Mouse (Mus musculus) CH12.LX (cell line): ENCODE measurements around the gene Arvcf. TPM values are rescaled to one million over a fixed set of nuclear protein-coding genes. Genes with fewer than 3 reads are reported as not detected.

ENCODE experiments used
- DNase-seq: peaks from one replicate; pipeline ENCODE4 v3.0.0-alpha.2; 2013; ENCODE audit errors: extremely low read depth
- H3K27ac ChIP-seq: 2 replicates; pipeline ENCODE4 v1.5.1; 2012; ENCODE audit warnings: low read depth, mild to moderate bottlenecking, control low read depth, moderate library complexity; ENCODE audit not compliant: insufficient read depth
- H3K27me3 ChIP-seq: replicated peaks from 2 replicates; pipeline ENCODE3; 2012; ENCODE audit warnings: inconsistent platforms
- H3K36me3 ChIP-seq, 2 experiments: replicated peaks in 1 of 2; 2 replicates each; pipeline versions ENCODE3 to v1.6.1; 2012; ENCODE audit warnings: inconsistent platforms in 1 of 2, low read length in 1 of 2, mild to moderate bottlenecking in 1 of 2, mixed read lengths in 1 of 2, moderate library complexity in 1 of 2; ENCODE audit not compliant: control insufficient read depth in 1 of 2, insufficient read depth in 1 of 2
- H3K4me1 ChIP-seq, 2 experiments: 2 replicates each; pipeline ENCODE4 v1.6.1; 2012; ENCODE audit warnings: inconsistent platforms in 1 of 2, moderate library complexity in 1 of 2; ENCODE audit not compliant: insufficient read depth in 2 of 2, control insufficient read depth in 1 of 2
- H3K4me2 ChIP-seq: 2 replicates; pipeline ENCODE4 v1.6.1; 2012; ENCODE audit warnings: low read depth, mild to moderate bottlenecking, control low read depth; ENCODE audit not compliant: poor library complexity, insufficient read depth, severe bottlenecking
- H3K4me3 ChIP-seq, 3 experiments: fragments of 150-350 bp in 1 of 3; sonication (generic) in 1 of 3; replicated peaks in 1 of 3; 2 replicates each; pipeline versions ENCODE3 to v1.5.1; 2011 to 2012; ENCODE audit warnings: low read depth in 2 of 3, low read length in 2 of 3, mild to moderate bottlenecking in 2 of 3, moderate library complexity in 2 of 3, control low read depth in 1 of 3, improper control_type of control experiment in 1 of 3, inconsistent platforms in 1 of 3, mixed read lengths in 1 of 3; ENCODE audit not compliant: poor library complexity in 1 of 3
- H3K79me2 ChIP-seq: replicated peaks from 2 replicates; pipeline ENCODE4 v1.6.1; 2012; ENCODE audit warnings: mild to moderate bottlenecking, moderate library complexity; ENCODE audit not compliant: control insufficient read depth, poor library complexity, insufficient read depth, severe bottlenecking; ENCODE audit errors: extremely low read depth
- H3K9ac ChIP-seq: 2 replicates; pipeline ENCODE4 v1.6.1; 2012; ENCODE audit warnings: low read depth, mild to moderate bottlenecking, control low read depth, moderate library complexity; ENCODE audit not compliant: insufficient read depth
- H3K9me3 ChIP-seq: replicated peaks from 2 replicates; pipeline ENCODE3; 2012; ENCODE audit warnings: low read length, inconsistent platforms, mixed read lengths
- BHLHE40 ChIP-seq: IDR thresholded peaks from 2 replicates; pipeline ENCODE4 v1.6.1; 2011; ENCODE audit warnings: mild to moderate bottlenecking, low read depth, low read length, improper control_type of control experiment
- E2F4 ChIP-seq: IDR thresholded peaks from 2 replicates; pipeline ENCODE4 v1.6.1; 2011; ENCODE audit warnings: low read depth, low read length, improper control_type of control experiment; ENCODE audit not compliant: insufficient replicate concordance
- ELF1 ChIP-seq: IDR thresholded peaks from 2 replicates; pipeline ENCODE4 v1.6.1; 2014; ENCODE audit warnings: low read depth, mild to moderate bottlenecking, inconsistent platforms, low read length, improper control_type of control experiment
- EP300 ChIP-seq: IDR thresholded peaks from 2 replicates; pipeline ENCODE4 v1.6.1; 2011; ENCODE audit warnings: low read length, improper control_type of control experiment
- ETS1 ChIP-seq: conservative IDR thresholded peaks from 2 replicates; pipeline ENCODE4 v1.6.1; 2012; ENCODE audit warnings: low read depth, mild to moderate bottlenecking, inconsistent platforms, low read length, improper control_type of control experiment, moderate library complexity
- GABPA ChIP-seq: IDR thresholded peaks from 2 replicates; pipeline ENCODE4 v1.6.1; 2012; ENCODE audit warnings: low read depth, low read length, improper control_type of control experiment, inconsistent platforms; ENCODE audit not compliant: insufficient replicate concordance
- HCFC1 ChIP-seq: IDR thresholded peaks from 2 replicates; pipeline ENCODE4 v1.6.1; 2012; ENCODE audit warnings: low read depth, mild to moderate bottlenecking, inconsistent platforms, low read length, improper control_type of control experiment
- IRF4 ChIP-seq: IDR thresholded peaks from 2 replicates; pipeline ENCODE4 v1.6.1; 2014; ENCODE audit warnings: low read depth, mild to moderate bottlenecking, inconsistent platforms, low read length, improper control_type of control experiment
- KAT2A ChIP-seq: IDR thresholded peaks from 2 replicates; pipeline ENCODE4 v1.6.1; 2012; ENCODE audit warnings: low read length, improper control_type of control experiment, inconsistent platforms; ENCODE audit not compliant: insufficient replicate concordance
- MAX ChIP-seq: IDR thresholded peaks from 2 replicates; pipeline ENCODE4 v1.6.1; 2011; ENCODE audit warnings: low read length, improper control_type of control experiment
- MAZ ChIP-seq: IDR thresholded peaks from 2 replicates; pipeline ENCODE4 v1.6.1; 2012; ENCODE audit warnings: low read depth, mild to moderate bottlenecking, inconsistent platforms, low read length, improper control_type of control experiment, moderate library complexity
- MEF2A ChIP-seq: IDR thresholded peaks from 2 replicates; pipeline ENCODE4 v1.6.1; 2014; ENCODE audit warnings: low read depth, mild to moderate bottlenecking, inconsistent platforms, low read length, improper control_type of control experiment, borderline replicate concordance
- MXI1 ChIP-seq: IDR thresholded peaks from 2 replicates; pipeline ENCODE4 v1.6.1; 2011; ENCODE audit warnings: mild to moderate bottlenecking, low read depth, low read length, improper control_type of control experiment
- POLR2A ChIP-seq: IDR thresholded peaks from 2 replicates; pipeline ENCODE4 v1.6.1; 2011; ENCODE audit warnings: low read depth, mild to moderate bottlenecking, improper control_type of control experiment, low read length
- RCOR1 ChIP-seq: conservative IDR thresholded peaks from 2 replicates; pipeline ENCODE4 v1.6.1; 2012; ENCODE audit warnings: low read depth, mild to moderate bottlenecking, inconsistent platforms, low read length, improper control_type of control experiment
- SIN3A ChIP-seq: IDR thresholded peaks from 2 replicates; pipeline ENCODE4 v1.6.1; 2012; ENCODE audit warnings: low read length, improper control_type of control experiment, inconsistent platforms
- TBP ChIP-seq: conservative IDR thresholded peaks from 2 replicates; pipeline ENCODE4 v1.6.1; 2011; ENCODE audit warnings: low read depth, low read length, improper control_type of control experiment
- UBTF ChIP-seq: IDR thresholded peaks from 2 replicates; pipeline ENCODE4 v1.6.1; 2012; ENCODE audit warnings: low read depth, mild to moderate bottlenecking, inconsistent platforms, low read length, improper control_type of control experiment, moderate library complexity
- USF1 ChIP-seq: IDR thresholded peaks from 2 replicates; pipeline ENCODE4 v1.6.1; 2014; ENCODE audit warnings: low read depth, mild to moderate bottlenecking, inconsistent platforms, low read length, improper control_type of control experiment
- USF2 ChIP-seq: conservative IDR thresholded peaks from 2 replicates; pipeline ENCODE4 v1.6.1; 2011; ENCODE audit warnings: low read depth, low read length, improper control_type of control experiment
- ZC3H11A ChIP-seq: IDR thresholded peaks from 2 replicates; pipeline ENCODE4 v1.6.1; 2012; ENCODE audit warnings: low read depth, mild to moderate bottlenecking, inconsistent platforms, low read length, improper control_type of control experiment
- ZMIZ1 ChIP-seq: IDR thresholded peaks from 2 replicates; pipeline ENCODE4 v1.6.1; 2012; ENCODE audit warnings: low read depth, mild to moderate bottlenecking, inconsistent platforms, low read length, improper control_type of control experiment
- ZNF384 ChIP-seq: IDR thresholded peaks from 2 replicates; pipeline ENCODE4 v1.6.1; 2012; ENCODE audit warnings: low read depth, low read length, improper control_type of control experiment, inconsistent platforms
- dilution Hi-C: fragments of 300-500 bp; cut with MboI; formaldehyde crosslinking; loops from 2 replicates; pipeline ENCODE4 v1.14.3; 2020; ENCODE audit warnings: low sequenced_read_pairs; ENCODE audit not compliant: extremely low pct_unique_long_range_greater_than_20kb, extremely low pct_ligation_motif_present
- in situ Hi-C: fragments of 300-500 bp; cut with MboI; formaldehyde crosslinking; loops from 3 replicates; pipeline ENCODE4 v1.14.3; 2019; ENCODE audit warnings: low sequenced_read_pairs, low pct_ligation_motif_present, low pct_unique_long_range_greater_than_20kb, mixed read lengths
- polyA plus RNA-seq: library from polyadenylated mRNA; unstranded; fragments of >175 nt; gene quantifications from 2 replicates; pipeline ENCODE4 v1.2.1, GENCODE M21; 2012; ENCODE audit warnings: low read depth; ENCODE audit not compliant: insufficient read length
- total RNA-seq, 2 experiments: library from RNA; depleted of rRNA; stranded (reverse); fragments of 300-350 nt in 1 of 2; fragments of >200 nt in 1 of 2; gene quantifications; 2 replicates each; pipeline ENCODE4 v1.2.3; 2012 to 2014

The Arvcf gene
- total and polyA plus RNA-seq, 3 experiments, result 1.1 to 7.5 (median 3.9) TPM

DNA sequence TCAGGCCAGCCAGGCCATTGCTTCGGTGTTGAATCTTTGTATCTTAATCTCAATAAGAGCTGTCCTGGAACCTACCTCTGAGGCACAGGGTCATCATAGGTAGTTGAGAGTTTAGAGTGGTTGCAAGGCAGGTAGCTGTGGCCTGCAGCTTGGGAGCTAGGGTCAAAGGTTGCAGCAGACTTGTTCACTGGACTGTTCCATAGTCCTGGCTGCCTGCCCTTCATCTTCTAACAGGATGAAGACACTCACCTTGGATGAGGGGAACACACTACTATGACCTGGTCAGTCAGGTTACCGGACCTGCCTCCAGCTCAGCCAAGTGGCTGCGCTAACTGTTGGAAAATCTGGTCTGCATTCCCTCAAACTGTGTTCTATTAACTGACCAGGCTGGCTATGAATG is 43.1 kb downstream of the Arvcf start:
- in situ Hi-C loops, result no loop called here
- H3K9ac ChIP-seq, result no peak overlapping the region
- H3K4me3 ChIP-seq, result no peak overlapping the region

DNA sequence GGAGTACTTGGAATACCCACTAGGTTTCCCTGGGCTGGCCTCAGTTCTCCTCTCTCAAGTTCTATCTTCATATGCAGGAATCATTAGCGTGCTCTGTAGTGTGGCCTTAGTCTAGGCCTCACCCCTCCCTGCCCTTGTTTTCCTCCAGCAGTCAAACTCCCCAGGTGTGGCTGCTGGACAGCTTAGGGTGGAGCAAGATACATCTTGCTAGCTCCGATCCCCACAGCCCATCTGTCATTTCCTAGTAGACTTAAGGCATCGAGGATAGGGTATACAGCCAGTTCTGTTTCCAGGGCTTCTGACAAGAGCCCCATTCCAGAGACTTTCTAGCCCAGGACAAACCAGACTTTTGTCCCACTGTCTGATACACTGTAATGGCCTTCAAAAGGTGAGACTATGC is 43.7 kb downstream of the Arvcf start:
- H3K9me3 ChIP-seq, result no peaks in the 10 kb centered on the region
- H3K36me3 ChIP-seq, result no peaks in the 10 kb centered on the region
- no peak for TF ChIP-seq ELF1
- TF ChIP-seq, all 38 proteins: peak for 0
- Histone ChIP-seq H3K27me3 (peaks cover 15% of the 10 kb centered on the region), H3K27ac (no peak overlapping the region), H3K4me2 (no peak overlapping the region), H3K9ac (no peak overlapping the region), H3K4me1 (peaks cover 20 to 45% of the 10 kb centered on the region in 2 experiments), H3K79me2 (no peaks in the 10 kb centered on the region), H3K4me3 (no peak overlapping the region)
- dilution Hi-C loops (no loop called here), in situ Hi-C loops (no loop called here)
- no peak for DNase-seq

More for the DNA sequence above, 43.1 kb downstream of the Arvcf start:
- H3K4me2 ChIP-seq, result no peak overlapping the region
- H3K4me1 ChIP-seq, result peaks cover 17 to 39% of the 10 kb centered on the region in 2 experiments
- dilution Hi-C loops, result no loop called here
- no peak overlapping the region for H3K27ac ChIP-seq
- no peaks in the 10 kb centered on the region for H3K36me3 ChIP-seq
- no peaks in the 10 kb centered on the region for H3K79me2 ChIP-seq
- no peaks in the 10 kb centered on the region for H3K9me3 ChIP-seq
- no peak for TF ChIP-seq ELF1
- TF ChIP-seq IRF4, result no peak
- TF ChIP-seq POLR2A, result no peak
- no peak for TF ChIP-seq MXI1
- TF ChIP-seq MAX, result no peak
- no peak for TF ChIP-seq GABPA
- TF ChIP-seq UBTF, result no peak
- no peak for TF ChIP-seq MEF2A
- no peak for TF ChIP-seq MAZ
- no peak for TF ChIP-seq USF1
- peaks cover 15% of the 10 kb centered on the region for H3K27me3 ChIP-seq
- no peak for DNase-seq

DNA sequence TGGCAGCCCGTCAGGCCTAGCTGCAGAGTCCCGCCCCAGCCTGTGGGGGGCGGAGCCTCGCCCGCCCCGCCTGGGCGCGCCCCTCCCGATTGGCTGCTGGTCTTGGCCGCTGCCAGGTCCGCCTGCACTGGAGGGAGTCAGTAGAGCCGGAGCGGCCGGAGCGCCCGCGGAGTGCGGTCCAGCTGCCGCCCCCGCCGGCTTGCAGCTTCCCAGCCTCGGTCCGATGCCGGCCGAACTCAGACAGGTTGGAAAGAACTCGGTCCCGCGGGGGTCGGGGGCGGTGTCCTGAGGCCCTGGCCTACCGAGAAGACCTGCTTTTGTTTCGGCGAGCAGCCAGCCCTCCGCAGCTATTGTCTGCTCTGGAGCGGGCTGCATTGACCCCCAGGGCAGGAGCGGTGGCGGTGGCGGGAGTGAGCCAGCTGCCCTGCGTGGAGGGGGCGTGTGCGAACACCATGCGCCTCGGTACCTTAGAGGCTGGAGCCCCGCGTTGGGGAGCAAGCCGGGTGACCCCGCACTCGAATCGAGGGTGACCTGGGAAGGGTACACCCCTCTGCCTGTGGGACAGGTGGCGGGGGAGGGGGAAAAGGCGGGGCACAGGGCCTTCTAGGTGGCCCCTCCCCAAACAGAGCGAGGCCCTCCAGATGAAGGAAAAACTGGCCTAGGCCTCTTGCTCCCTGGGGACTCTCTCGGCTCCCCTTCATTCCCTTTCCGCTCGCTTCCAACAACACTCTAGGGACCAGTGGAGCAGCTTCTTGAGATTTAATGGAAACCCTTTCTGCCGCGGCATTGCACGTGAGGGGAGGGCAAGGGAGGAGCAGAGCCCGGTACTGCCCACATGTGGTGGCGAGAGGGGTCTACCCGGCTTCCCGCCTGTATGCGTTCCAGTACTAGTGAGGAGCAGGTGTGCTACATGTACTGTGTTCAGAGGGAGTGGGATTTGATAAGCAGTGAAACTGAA is 44.8 kb downstream of the Arvcf start:
- in situ Hi-C loops, result no loop called here
- DNase-seq, result peak; percentile 82
- Histone ChIP-seq H3K27ac (no peak overlapping the region), H3K79me2 (no peaks in the 10 kb centered on the region), H3K36me3 (peaks cover 0 to 5% of the 10 kb centered on the region in 2 experiments), H3K27me3 (peaks cover 15% of the 10 kb centered on the region), H3K9ac (peak overlapping the region; percentile 61), H3K4me2 (peak overlapping the region; percentile 97), H3K4me1 (peaks cover 20 to 44% of the 10 kb centered on the region in 2 experiments), H3K4me3 (peak overlapping the region; percentile 56 to 75 (median 58)), H3K9me3 (no peaks in the 10 kb centered on the region)
- dilution Hi-C loops, result no loop called here
- TF ChIP-seq TBP, result no peak
- peak; percentile 99 for TF ChIP-seq BHLHE40
- TF ChIP-seq E2F4, result no peak
- peak; percentile 19; the same call in 1 of the 2 replicates for TF ChIP-seq MAX
- TF ChIP-seq USF1, result no peak
- no peak; the same call in 1 of the 2 replicates for TF ChIP-seq HCFC1
- TF ChIP-seq ZC3H11A, result no peak
- no peak for TF ChIP-seq ETS1
- no peak for TF ChIP-seq RCOR1
- TF ChIP-seq USF2, result no peak
- TF ChIP-seq UBTF, result peak; percentile 90
- TF ChIP-seq ZNF384, result no peak
- peak; percentile 76 for TF ChIP-seq SIN3A
- TF ChIP-seq GABPA, result no peak
- no peak for TF ChIP-seq KAT2A
- TF ChIP-seq ZMIZ1, result peak; percentile 63; the same call in 1 of the 2 replicates
- TF ChIP-seq EP300, result no peak
